ENCODE assay signal across 14 mouse cellular contexts in the genomic region with DNA sequence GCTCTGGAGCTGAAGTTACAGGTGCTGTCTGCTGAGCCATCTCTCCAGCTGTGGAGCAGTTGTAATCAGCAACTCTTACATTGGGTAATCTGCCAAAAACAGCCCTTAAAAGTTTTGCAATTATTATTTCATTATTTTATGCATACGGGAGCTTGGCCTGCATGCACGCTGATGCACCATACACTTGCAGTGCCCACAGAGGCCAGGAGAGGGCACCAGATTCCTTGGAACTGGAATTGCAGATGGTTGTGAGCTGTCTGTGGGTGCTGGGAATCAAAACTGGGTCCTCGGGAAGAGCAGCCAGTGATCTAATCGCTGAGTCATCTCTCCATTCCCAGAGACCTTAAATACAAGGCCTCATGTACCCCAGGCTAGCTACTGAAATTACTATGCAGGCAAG. TPM values are rescaled to one million over a fixed set of nuclear protein-coding genes. Genes with fewer than 3 reads are reported as not detected.
A peak's percentile ranks its signal among the peaks of the same experiment; 100 is the strongest.
DNase-seq lines count a peak whose midpoint lies in the region; ATAC-seq and TF ChIP-seq lines count a peak whose summit lies in the region.
"Had no signal": no experiment of that assay in that cellular context is flagged by ENCODE, and none has a peak within 500 bp of the region (broad histone marks: within the 10 kb centered on the region; RNA-seq: fewer than 3 reads in every experiment).

No protein-coding gene starts in this region.

- H3K27ac ChIP-seq in liver, embryonic 12.5 days: no peak overlapping the region
- no peak overlapping the region for H3K27ac ChIP-seq in small intestine, adult 2 months (ENCODE audit: insufficient read depth, low read depth, low read length)
- H3K27ac ChIP-seq: midbrain, embryonic 13.5 days; neural tube, embryonic 12.5 days had no signal

- H3K27me3 ChIP-seq in liver, embryonic 12.5 days (replicated peaks): no peaks in the 10 kb centered on the region
- H3K27me3 ChIP-seq in Patski: peaks cover 12% of the 10 kb centered on the region
- no peaks in the 10 kb centered on the region for H3K27me3 ChIP-seq in small intestine, adult 2 months (ENCODE audit: control insufficient read depth, insufficient read depth, low read length)
- H3K27me3 ChIP-seq: midbrain, embryonic 13.5 days; neural tube, embryonic 12.5 days had no signal

- no peak overlapping the region for H3K4me3 ChIP-seq in liver, embryonic 12.5 days
- no peak overlapping the region for H3K4me3 ChIP-seq in small intestine, adult 2 months (ENCODE audit: low read depth, low read length)
- H3K4me3 ChIP-seq: midbrain, embryonic 13.5 days; neural tube, embryonic 12.5 days had no signal

- in situ Hi-C loops in Patski (cut with MboI; ENCODE audit: low pct_unique_long_range_greater_than_20kb): no loop called here

- H3K9me3 ChIP-seq in liver, embryonic 12.5 days (replicated peaks): peaks cover 5% of the 10 kb centered on the region; the same call in 1 of the 2 replicates
- H3K9me3 ChIP-seq: midbrain, embryonic 13.5 days had no signal

- no peak overlapping the region for H3K4me2 ChIP-seq in liver, embryonic 12.5 days
- H3K4me2 ChIP-seq: heart, embryonic 11.5 days; midbrain, embryonic 13.5 days; neural tube, embryonic 12.5 days had no signal

- no peak overlapping the region for H3K9ac ChIP-seq in liver, embryonic 12.5 days
- H3K9ac ChIP-seq: midbrain, embryonic 13.5 days; neural tube, embryonic 12.5 days had no signal

- no peaks in the 10 kb centered on the region for H3K36me3 ChIP-seq in liver, embryonic 12.5 days
- H3K36me3 ChIP-seq in small intestine, adult 2 months (ENCODE audit: control insufficient read depth, insufficient read depth, low read length): no peaks in the 10 kb centered on the region
- H3K36me3 ChIP-seq: midbrain, embryonic 13.5 days; neural tube, embryonic 12.5 days had no signal

- 74% methylated on average over 4 of the region's 4 CpGs for WGBS in liver, embryonic 12.5 days (ENCODE audit: insufficient replicate concordance)
- 92% methylated on average over 4 of the region's 4 CpGs for WGBS in small intestine, adult 2 months

- no peaks in the 10 kb centered on the region for H3K4me1 ChIP-seq in liver, embryonic 12.5 days
- no peaks in the 10 kb centered on the region for H3K4me1 ChIP-seq in small intestine, adult 2 months (ENCODE audit: control insufficient read depth, insufficient read depth, insufficient read length, low read length)

- peak; percentile 31 for DNase-seq in CD4-positive, CD25-positive, alpha-beta regulatory T cell, adult 2 months (ENCODE audit: low read depth, low spot score)
- DNase-seq in liver (peak; percentile 12), Patski (ENCODE audit: low read depth, low spot score) (no peak)
- no peak for DNase-seq in cerebellum, adult 8-10 months
- DNase-seq in spleen, postnatal 36 days (ENCODE audit: low spot score in 2 of 2): no peak
- DNase-seq: adrenal gland, adult 8-10 months; kidney, postnatal 4 days; lung, adult 18-20 months had no signal

- ATAC-seq in CD4-positive, CD25-positive, alpha-beta regulatory T cell, adult 4 months: no peak
- no peak for ATAC-seq in liver, embryonic 12.5 days
- no peak for ATAC-seq in Patski
- ATAC-seq: midbrain, embryonic 13.5 days had no signal

- no peak for TF ChIP-seq POLR2A in small intestine, adult 2 months (IDR thresholded peaks at IDR 0.05; ENCODE audit: low read depth, low read length)

- TF ChIP-seq CTCF in Patski (IDR thresholded peaks at IDR 0.05): peak; percentile 44
- TF ChIP-seq CTCF in small intestine, adult 2 months (IDR thresholded peaks at IDR 0.05; ENCODE audit: extremely low read depth, insufficient read length, insufficient replicate concordance, low read depth, low read length): peak; percentile 38; the same call in 1 of the 2 replicates

- POLR2A ChIA-PET in Patski (lab: Charles Lee): no interaction called here

- CTCF ChIA-PET in Patski (lab: Charles Lee): interaction anchor here (1.2 kb wide), 1 partner anchor 29 kb away, joined by 3 read pairs; no protein-coding TSS in a partner anchor

RNA-seq across cellular contexts. Expression of a gene that starts 52.6 kb away (rescaled TPM):
- 10 to 100 TPM; 37.2 to 45.8 TPM for polyA plus RNA-seq in CD4-positive, CD25-positive, alpha-beta regulatory T cell, adult 4 months (2017; shearing (Covaris generic))
- polyA plus RNA-seq in liver, embryonic 12.5 days (2016; fragmentation: Nextera tagmentation; extraction: Ambion mirVana): 30.8 TPM in 2 replicates
- polyA plus RNA-seq in Patski (2021): 32.6 TPM
- 30.8 and 55.9 TPM in 2 replicates for polyA plus RNA-seq in small intestine, adult 2 months (2012; rRNA removed)

Comparison
In these comparisons a context has a peak if more than half of its experiments do, and no peak if none do; other contexts are left out.
1. DNase-seq: peak in CD4-positive, CD25-positive, alpha-beta regulatory T cell, adult 2 months (single experiment) and liver (single experiment); none in Patski (single experiment), cerebellum, adult 8-10 months (single experiment) and spleen, postnatal 36 days (0 of 2).